Mouse (Mus musculus) erythroid progenitor cell, adult 5-6 weeks (primary cell): ENCODE results near the gene Atp5g1. TPM values are rescaled to one million over a fixed set of nuclear protein-coding genes. Genes with fewer than 3 reads are reported as not detected.
"Not testable (repeated sequence)": the region's sequence is repeated elsewhere in the genome, so short reads cannot be mapped to it uniquely, and the experiment has no call there.

Experiments
- ATAC-seq: replicated peaks from 2 replicates; pipeline ENCODE4 v1.8.0; 2016; ENCODE audit warnings: moderate number of reproducible peaks, mild to moderate bottlenecking, moderate TSS enrichment, inconsistent platforms; ENCODE audit not compliant: poor library complexity, low FRiP score, severe bottlenecking
- total RNA-seq, 2 experiments: library from RNA; stranded (forward) in 1 of 2; stranded (reverse) in 1 of 2; fragments of 150-400 nt in 1 of 2; fragments of 186-747, 209-891 nt in 1 of 2; gene quantifications; 2 replicates each; pipeline versions ENCODE4 v1.2.3 to v1.2.4; 2015 to 2017; ENCODE audit warnings: low replicate concordance in 2 of 2

Gene Atp5g1
- total RNA-seq (2015; ENCODE audit: low replicate concordance): 98.9 and 122 TPM in 2 replicates
- total RNA-seq (2017; ENCODE audit: low replicate concordance): 9.5 and 20.2 TPM in 2 replicates

DNA sequence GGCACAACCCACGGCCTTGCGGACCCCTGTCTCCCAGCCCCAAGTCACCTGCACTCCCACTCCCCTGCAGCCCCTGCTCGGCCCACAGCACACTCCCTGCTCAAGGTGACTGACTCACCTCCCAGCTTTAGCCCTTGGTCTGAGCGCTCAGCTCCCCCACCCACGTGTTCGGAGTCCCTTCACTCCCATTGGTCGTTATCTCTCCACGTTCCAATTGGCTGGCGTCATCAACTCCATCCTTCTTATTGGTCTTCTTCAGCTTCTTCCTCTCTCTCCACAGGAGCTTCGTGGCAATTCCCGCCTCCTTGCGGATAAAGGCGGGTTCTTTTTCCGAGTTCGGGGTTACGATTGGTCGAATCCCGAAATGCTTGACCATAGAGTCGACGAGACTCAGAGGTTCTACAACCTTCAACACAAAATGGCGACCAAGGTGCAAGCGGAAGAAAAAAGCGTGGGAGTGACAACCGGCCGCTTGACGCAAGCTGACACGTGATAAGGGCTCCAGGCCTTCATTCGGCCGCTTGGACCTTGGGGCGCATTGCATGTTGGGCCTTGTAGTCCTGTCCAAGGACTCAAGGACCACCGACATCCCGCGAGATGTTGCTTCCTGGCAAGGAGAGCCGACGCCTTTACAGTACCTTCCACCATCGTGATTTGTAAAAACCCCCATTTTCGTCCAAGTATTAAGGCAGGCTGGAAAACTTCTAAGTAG is at the start of gene Atp5g1:
Atp5g1 (minus strand) TSS at position 162 of the 712 bp plus-strand sequence.
- ATAC-seq: peak; percentile 93

- ATAC-seq: no peak
Observed at GRCm38 (mm10) chr11:96124052-96124914, 48.8 kb upstream of the Atp5g1 start.

GRCm38 (mm10) chr11:96122806-96123205 is 47.3 kb upstream of the Atp5g1 start:
- ATAC-seq: not testable (repeated sequence)

- no peak for ATAC-seq
Observed at GRCm38 (mm10) chr11:96119401-96119800, 43.9 kb upstream of the Atp5g1 start.

DNA sequence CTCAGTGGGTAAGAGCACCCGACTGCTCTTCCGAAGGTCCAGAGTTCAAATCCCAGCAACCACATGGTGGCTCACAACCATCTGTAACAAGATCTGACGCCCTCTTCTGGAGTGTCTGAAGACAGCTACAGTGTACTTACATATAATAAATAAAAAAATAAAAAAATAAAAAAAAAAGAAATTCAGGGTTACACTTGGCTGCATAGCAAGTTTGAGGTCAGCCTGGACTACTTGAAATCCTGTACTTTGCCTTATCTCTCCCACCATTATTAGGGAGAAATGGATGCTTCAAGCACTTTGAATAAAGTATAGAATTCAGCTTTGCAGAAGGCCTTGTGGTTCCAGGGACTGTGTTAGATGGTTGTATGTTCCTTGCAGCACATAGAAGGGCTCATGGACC is 41.5 kb upstream of the Atp5g1 start:
- not testable (repeated sequence) for ATAC-seq

GRCm38 (mm10) chr11:96116116-96116515 is 40.6 kb upstream of the Atp5g1 start:
- no peak for ATAC-seq

DNA sequence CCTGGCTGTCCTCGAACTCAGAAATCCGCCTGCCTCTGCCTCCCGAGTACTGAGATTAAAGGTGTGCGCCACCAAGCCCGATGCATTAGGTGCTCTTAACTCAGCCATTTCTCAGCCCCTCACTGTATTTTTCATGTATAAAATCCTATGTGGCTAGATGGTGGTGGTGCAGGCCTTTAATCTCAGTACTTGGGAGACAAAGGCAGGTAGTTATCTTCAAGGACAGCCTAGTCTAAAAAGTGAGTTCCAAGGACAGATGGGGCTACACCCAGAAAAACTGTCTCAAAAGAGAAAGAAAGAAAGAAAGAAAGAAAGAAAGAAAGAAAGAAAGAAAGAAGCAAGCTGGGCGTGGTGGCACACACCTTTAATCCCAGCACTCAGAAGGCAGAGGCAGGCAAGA is 39.9 kb upstream of the Atp5g1 start:
- ATAC-seq: no peak

DNA sequence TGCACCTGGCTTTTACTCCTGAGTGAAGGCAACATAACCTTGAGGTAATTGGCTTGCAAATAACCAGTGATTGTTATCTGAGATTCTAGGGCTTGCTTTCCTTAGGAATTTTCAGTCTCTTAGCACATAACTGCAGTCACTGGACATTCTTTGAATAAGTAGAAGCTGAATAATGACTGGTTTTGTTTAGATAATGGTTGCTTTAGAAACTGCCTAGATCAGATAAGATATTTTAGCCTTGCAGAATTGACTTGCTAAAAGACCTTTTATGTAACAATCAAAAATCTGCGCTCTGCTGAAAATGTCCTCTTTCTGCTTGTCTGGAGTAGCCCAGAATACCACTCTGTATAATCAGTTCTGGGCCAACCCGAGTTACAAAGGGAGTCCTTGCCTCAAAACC is 38.6 kb upstream of the Atp5g1 start:
- no peak for ATAC-seq

- ATAC-seq: no peak
Observed at GRCm38 (mm10) chr11:96111751-96112150, 36.3 kb upstream of the Atp5g1 start, which contains the start of gene Calcoco2. Gene Calcoco2, minus strand, starts transcription at chr11:96111964.

GRCm38 (mm10) chr11:96110950-96111349 is 35.5 kb upstream of the Atp5g1 start:
- not testable (repeated sequence) for ATAC-seq

DNA sequence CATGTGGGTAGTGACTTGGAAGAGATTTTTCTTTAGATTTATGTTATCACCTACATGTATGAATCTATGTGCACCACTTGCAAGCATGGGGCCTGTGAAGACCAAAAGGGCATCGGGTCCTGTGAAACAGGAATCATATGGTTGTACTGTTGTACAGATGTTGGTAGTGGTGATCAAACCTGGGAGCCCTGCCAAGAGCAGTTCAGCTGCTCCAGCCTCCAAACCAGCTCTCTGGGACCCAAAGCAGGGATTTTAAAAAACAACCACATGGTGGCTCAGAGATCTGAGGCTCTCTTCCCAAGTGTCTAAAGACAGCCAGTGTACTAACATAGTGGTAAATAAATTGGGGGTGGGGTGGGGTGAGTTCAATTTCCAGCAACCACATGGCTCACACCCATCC is 32.9 kb upstream of the Atp5g1 start:
- no peak for ATAC-seq

- ATAC-seq: peak; percentile 84; the same call in 1 of the 2 replicates
Observed at GRCm38 (mm10) chr11:96093361-96093760, 17.9 kb upstream of the Atp5g1 start.

DNA sequence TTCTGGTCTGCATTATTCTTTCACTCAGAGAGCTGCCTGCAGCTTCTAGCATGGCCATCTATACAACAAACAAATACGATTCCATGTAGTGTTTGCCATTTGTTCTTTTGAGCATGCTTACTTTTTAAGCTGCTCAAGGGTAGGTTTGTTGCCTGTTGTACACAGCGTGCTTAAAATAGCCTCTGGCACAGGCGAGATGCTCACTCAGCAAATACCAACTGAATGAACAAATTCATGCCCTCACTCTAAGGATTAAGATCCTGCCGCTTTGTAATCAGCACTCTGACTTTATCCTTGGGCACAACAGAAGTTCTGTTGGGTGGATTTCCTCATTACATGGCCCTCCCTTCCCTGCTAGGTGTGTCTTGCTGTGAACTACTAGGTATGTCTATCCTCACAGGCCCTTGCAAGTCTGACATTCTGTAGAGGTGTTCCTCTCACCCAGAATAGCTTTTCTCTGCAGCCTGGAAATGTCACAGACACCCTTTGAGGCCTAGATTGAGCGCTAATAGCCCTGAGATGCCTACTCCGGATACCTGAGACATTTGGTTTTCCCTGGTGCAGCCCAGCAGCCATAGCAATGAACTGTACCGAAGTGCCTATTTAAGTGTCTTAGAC is 17.3 kb upstream of the Atp5g1 start:
- ATAC-seq: no peak

DNA sequence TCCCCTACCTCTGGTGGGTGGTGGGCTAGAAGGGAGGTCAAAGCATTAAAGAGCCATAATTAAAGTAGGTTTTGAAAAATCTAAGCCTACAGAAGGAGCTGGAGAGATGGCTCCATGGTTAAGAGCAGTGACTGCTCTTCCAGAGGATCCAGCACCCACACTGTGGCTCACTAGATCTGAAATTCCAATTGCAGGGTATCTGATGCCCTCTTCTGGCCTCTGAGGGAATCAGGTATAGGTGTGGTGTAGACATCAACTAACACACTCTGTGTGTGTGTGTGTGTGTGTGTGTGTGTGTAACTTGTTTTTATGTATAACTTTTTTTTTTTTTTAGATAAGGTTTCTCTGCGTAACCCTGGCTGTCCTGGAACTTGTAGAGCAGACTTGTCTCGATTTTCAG is 15.6 kb upstream of the Atp5g1 start:
- ATAC-seq: no peak

DNA sequence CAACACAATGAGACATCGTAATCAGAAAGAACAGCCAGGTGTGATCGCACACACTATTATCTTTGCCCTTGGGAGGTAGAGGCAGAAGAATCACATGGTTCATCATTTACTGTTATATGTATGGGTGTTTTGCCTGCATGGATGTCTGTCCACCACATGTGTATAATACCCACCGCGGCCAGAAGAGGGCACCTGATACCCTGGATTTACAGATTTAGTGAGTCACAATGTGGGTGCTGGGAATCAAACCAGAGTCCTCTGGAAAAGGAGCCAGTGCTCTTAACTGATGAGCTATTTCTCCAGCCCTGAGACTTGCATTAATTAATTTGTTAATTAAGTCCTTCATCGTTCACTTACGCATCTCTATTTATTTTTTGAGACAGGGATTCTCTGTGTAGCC is 12.5 kb upstream of the Atp5g1 start:
- ATAC-seq: no peak

DNA sequence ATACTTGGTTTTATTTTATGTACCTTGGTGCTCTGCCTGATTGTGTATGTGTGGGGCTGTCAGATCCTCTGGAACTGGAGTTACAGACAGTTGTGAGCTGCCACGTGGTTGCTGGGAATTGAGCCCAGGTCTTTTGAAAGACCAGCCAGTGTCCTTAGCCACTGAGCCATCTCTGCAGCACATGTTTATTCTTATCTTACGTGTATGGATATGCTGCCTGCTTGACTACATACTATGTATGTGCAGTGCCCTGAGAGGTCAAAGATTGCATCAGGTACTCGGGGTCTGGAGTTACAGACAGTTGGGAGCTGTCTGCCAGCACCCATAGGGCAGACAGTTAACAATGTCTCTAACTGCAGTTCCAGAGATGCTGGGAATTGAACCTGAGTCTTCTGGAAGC is 7.2 kb upstream of the Atp5g1 start:
- no peak for ATAC-seq

DNA sequence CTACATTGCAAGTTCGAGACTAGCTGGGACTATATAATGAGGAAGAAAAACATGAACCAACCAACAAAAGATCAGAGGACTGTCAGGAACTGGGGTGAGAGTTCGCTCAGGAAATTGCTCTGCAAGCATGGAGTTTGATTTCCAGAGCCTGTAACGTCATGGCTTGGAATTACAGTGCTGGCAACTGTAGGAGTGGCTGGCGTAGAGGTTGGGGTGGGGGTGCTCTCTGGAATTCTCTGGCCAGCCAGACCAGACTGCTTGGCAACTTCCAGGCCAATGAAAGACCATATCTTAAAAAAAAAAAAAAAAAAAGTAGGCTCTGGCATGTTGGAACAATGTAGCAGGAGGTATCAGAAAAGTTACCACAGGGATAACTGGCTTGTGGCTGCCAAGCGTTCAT is 5.3 kb upstream of the Atp5g1 start:
- ATAC-seq: no peak

DNA sequence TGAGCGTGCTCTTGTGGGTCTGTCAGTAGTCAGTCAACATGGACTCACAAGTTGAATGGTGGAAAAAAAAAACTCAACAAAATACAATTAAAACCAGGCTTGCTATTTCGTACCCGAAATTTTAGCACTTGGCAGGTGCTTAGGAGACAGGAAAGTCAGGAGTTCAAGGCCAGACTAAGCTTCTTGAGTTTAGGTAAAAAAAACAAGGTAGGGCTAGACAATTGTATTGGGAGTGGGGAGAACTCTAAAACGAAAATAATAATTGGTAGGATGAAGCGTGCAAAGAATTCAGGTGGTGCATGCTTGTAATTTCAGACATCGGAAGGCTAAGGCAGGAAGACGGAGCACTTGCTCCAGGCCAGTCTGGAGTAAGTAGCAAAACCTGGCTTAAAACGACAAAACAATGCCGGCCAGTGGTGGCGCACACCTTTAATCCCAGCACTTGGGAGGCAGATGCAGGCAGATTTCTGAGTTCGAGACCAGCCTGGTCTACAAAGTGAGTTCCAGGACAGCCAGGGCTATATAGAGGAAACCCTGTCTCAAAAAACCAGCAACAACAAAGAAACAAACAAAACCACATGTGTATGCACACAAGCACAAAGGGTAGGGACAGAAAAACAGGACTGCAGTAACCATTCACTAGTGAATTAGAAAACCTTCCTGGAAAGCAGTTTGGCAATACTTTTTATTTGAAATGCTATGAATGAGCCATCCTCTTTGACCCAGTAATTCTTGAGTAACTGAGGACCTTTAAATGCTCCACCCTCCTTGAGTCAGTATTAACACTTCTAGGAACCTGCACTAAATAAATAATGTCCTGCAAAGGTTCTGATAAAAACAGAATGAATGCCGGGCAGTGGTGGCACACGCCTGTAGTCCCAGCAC is 993 bp upstream of the Atp5g1 start:
- ATAC-seq: no peak

DNA sequence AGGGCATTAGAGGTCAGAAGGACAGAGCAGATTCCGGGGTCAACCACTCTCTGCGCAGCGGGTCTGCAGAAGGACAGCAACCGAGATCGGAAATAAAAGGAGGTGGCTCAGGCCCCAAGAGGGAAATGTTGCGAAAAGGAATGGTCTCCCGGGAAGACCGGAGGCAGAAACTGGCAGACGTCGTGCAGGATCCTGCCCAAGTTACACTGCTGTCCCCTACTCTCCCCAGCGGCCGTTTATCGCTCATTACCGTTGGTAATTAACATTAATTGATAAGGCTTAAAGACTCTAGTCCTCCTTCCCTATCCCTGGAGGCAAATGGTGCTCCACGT is 327 bp downstream of the Atp5g1 start:
- ATAC-seq: peak; percentile 60
